Comparison of ENCODE assay signal across 8 mouse cellular contexts in the genomic region with DNA sequence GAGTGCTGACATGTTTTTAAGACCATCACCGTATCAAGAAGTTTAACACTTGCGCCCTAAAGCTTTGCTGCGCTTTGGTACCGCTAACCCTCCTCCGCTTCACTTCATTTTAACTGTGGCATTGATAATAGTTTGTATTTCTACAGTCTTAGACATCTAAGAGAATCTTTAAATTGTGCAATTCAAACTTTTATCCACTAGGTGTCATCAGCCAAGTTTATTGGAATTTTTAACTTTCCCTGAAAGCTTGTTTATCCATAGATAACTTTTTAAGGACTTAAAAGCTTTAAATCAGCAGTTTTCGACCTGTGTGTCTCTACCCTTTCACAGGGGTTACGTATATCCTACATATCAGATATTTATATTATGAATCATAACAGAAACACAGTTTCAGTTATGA. TPM values are rescaled to one million over a fixed set of nuclear protein-coding genes. Genes with fewer than 3 reads are reported as not detected.
DNase-seq lines count a peak whose midpoint lies in the region; ATAC-seq lines count a peak whose summit lies in the region.

No protein-coding gene starts in this region.

- no peak overlapping the region for H3K9ac ChIP-seq in hindbrain, embryonic 12.5 days
- H3K9ac ChIP-seq in forebrain, embryonic 15.5 days (replicated peaks) = no peak overlapping the region
- H3K9ac ChIP-seq in midbrain, embryonic 15.5 days = no peak overlapping the region

- no peaks in the 10 kb centered on the region for H3K9me3 ChIP-seq in hindbrain, embryonic 10.5 days
- H3K9me3 ChIP-seq in hindbrain, embryonic 12.5 days (replicated peaks) = no peaks in the 10 kb centered on the region
- no peaks in the 10 kb centered on the region for H3K9me3 ChIP-seq in forebrain, embryonic 15.5 days
- H3K9me3 ChIP-seq in midbrain, embryonic 15.5 days = no peaks in the 10 kb centered on the region

- H3K27ac ChIP-seq in hindbrain, embryonic 10.5 days = no peak overlapping the region
- no peak overlapping the region for H3K27ac ChIP-seq in hindbrain, embryonic 12.5 days
- H3K27ac ChIP-seq in forebrain, embryonic 15.5 days (replicated peaks) = no peak overlapping the region
- H3K27ac ChIP-seq in midbrain, embryonic 15.5 days = no peak overlapping the region

- ATAC-seq in hindbrain, embryonic 12.5 days (ENCODE audit: low FRiP score) = no peak
- ATAC-seq in forebrain, embryonic 15.5 days (replicated peaks) = no peak
- no peak for ATAC-seq in midbrain, embryonic 15.5 days (replicated peaks)
- ATAC-seq in erythroid progenitor cell, adult 5-6 weeks (replicated peaks; ENCODE audit: low FRiP score, poor library complexity, severe bottlenecking) = no peak

- no peak for DNase-seq in hindbrain, embryonic 10.5 days (ENCODE audit: low spot score)
- DNase-seq in MEL-GATA-1-ER (ENCODE audit: extremely low read depth, low read depth) = peak; percentile 58
- no peak for DNase-seq in adrenal gland, adult 8-10 months
- DNase-seq in T-cell, adult 2 months (ENCODE audit: low spot score) = no peak

- H3K4me1 ChIP-seq in hindbrain, embryonic 10.5 days (replicated peaks) = peaks cover 20% of the 10 kb centered on the region
- H3K4me1 ChIP-seq in hindbrain, embryonic 12.5 days = peaks cover 15% of the 10 kb centered on the region
- peaks cover 15% of the 10 kb centered on the region for H3K4me1 ChIP-seq in forebrain, embryonic 15.5 days
- H3K4me1 ChIP-seq in midbrain, embryonic 15.5 days = peaks cover 20% of the 10 kb centered on the region

- H3K27me3 ChIP-seq in hindbrain, embryonic 10.5 days (ENCODE audit: insufficient read depth, poor library complexity, severe bottlenecking) = no peaks in the 10 kb centered on the region
- H3K27me3 ChIP-seq in hindbrain, embryonic 12.5 days = no peaks in the 10 kb centered on the region
- no peaks in the 10 kb centered on the region for H3K27me3 ChIP-seq in forebrain, embryonic 15.5 days
- no peaks in the 10 kb centered on the region for H3K27me3 ChIP-seq in midbrain, embryonic 15.5 days (replicated peaks)

- H3K36me3 ChIP-seq in hindbrain, embryonic 10.5 days = peaks cover 17% of the 10 kb centered on the region
- H3K36me3 ChIP-seq in hindbrain, embryonic 12.5 days = peaks cover 8% of the 10 kb centered on the region
- peaks cover 11% of the 10 kb centered on the region for H3K36me3 ChIP-seq in forebrain, embryonic 15.5 days
- H3K36me3 ChIP-seq in midbrain, embryonic 15.5 days (replicated peaks) = peaks cover 3% of the 10 kb centered on the region

- peak overlapping the region; percentile 94 for H3K4me3 ChIP-seq in hindbrain, embryonic 10.5 days
- no peak overlapping the region for H3K4me3 ChIP-seq in hindbrain, embryonic 12.5 days
- 0 out of 2 replicates have a peak overlapping the region, but pooled peaks have one; percentile 13 for H3K4me3 ChIP-seq in forebrain, embryonic 15.5 days
- peak overlapping the region; percentile 71; the same call in 1 of the 2 replicates for H3K4me3 ChIP-seq in midbrain, embryonic 15.5 days

- no peak overlapping the region for H3K4me2 ChIP-seq in hindbrain, embryonic 12.5 days (replicated peaks)
- peak overlapping the region; percentile 12; the same call in 1 of the 2 replicates for H3K4me2 ChIP-seq in forebrain, embryonic 15.5 days (replicated peaks)
- peak overlapping the region; percentile 89; the same call in 1 of the 2 replicates for H3K4me2 ChIP-seq in midbrain, embryonic 15.5 days

- WGBS in hindbrain, embryonic 10.5 days = 75% methylated on average over 7 of the region's 7 CpGs
- WGBS in hindbrain, embryonic 12.5 days = 78% methylated on average over 7 of the region's 7 CpGs
- WGBS in forebrain, embryonic 15.5 days = 64% methylated on average over 7 of the region's 7 CpGs
- WGBS in midbrain, embryonic 15.5 days = 63% methylated on average over 7 of the region's 7 CpGs

RNA-seq across cellular contexts. Expression of a gene that starts 1.4 kb away (rescaled TPM):
- 21.7 and 24.9 TPM in 2 replicates for polyA plus RNA-seq in hindbrain, embryonic 10.5 days (2016; fragmentation: Nextera tagmentation; extraction: Ambion mirVana)
- 21.0 and 21.5 TPM in 2 replicates for polyA plus RNA-seq in hindbrain, embryonic 12.5 days (2016; fragmentation: Nextera tagmentation; extraction: Ambion mirVana)
- 32.0 and 32.6 TPM in 2 replicates for polyA plus RNA-seq in forebrain, embryonic 15.5 days (2015; fragmentation: Nextera tagmentation; extraction: Ambion mirVana)
- polyA plus RNA-seq in midbrain, embryonic 15.5 days (2015; fragmentation: Nextera tagmentation; extraction: Ambion mirVana) = 33.7 and 36.1 TPM in 2 replicates
- total RNA-seq in erythroid progenitor cell, adult 5-6 weeks (2015; ENCODE audit: low replicate concordance) = 2.9 and 4.3 TPM in 2 replicates
- 4.9 TPM in 1 of 2 replicates, not detected in the other for total RNA-seq in erythroid progenitor cell, adult 5-6 weeks (2017; ENCODE audit: low replicate concordance)
- 10 to 100 TPM in 3 of 4 experiments, 1 to 10 TPM in 1; 6.9 to 12.0 (median 11.3) TPM for total RNA-seq in adrenal gland, adult 8-10 months (2022)

RNA-seq across cellular contexts. Expression of a gene that starts 1.5 kb away (rescaled TPM):
- 83.1 and 86.2 TPM in 2 replicates for polyA plus RNA-seq in hindbrain, embryonic 10.5 days (2016; fragmentation: Nextera tagmentation; extraction: Ambion mirVana)
- polyA plus RNA-seq in hindbrain, embryonic 12.5 days (2016; fragmentation: Nextera tagmentation; extraction: Ambion mirVana) = 69.3 and 75.7 TPM in 2 replicates
- 72.6 and 77.0 TPM in 2 replicates for polyA plus RNA-seq in forebrain, embryonic 15.5 days (2015; fragmentation: Nextera tagmentation; extraction: Ambion mirVana)
- 65.8 and 66.0 TPM in 2 replicates for polyA plus RNA-seq in midbrain, embryonic 15.5 days (2015; fragmentation: Nextera tagmentation; extraction: Ambion mirVana)
- 8.3 and 12.6 TPM in 2 replicates for total RNA-seq in erythroid progenitor cell, adult 5-6 weeks (2015; ENCODE audit: low replicate concordance)
- 8.9 and 13.3 TPM in 2 replicates for total RNA-seq in erythroid progenitor cell, adult 5-6 weeks (2017; ENCODE audit: low replicate concordance)
- total RNA-seq in adrenal gland, adult 8-10 months (2022) = 10 to 100 TPM; 13.9 to 27.0 (median 20.9) TPM

RNA-seq across cellular contexts. Expression of a gene that starts 54.2 kb away (rescaled TPM):
- 1.1 and 1.5 TPM in 2 replicates for polyA plus RNA-seq in hindbrain, embryonic 10.5 days (2016; fragmentation: Nextera tagmentation; extraction: Ambion mirVana)
- polyA plus RNA-seq in hindbrain, embryonic 12.5 days (2016; fragmentation: Nextera tagmentation; extraction: Ambion mirVana) = 1.5 and 1.6 TPM in 2 replicates
- 1.5 and 1.7 TPM in 2 replicates for polyA plus RNA-seq in forebrain, embryonic 15.5 days (2015; fragmentation: Nextera tagmentation; extraction: Ambion mirVana)
- polyA plus RNA-seq in midbrain, embryonic 15.5 days (2015; fragmentation: Nextera tagmentation; extraction: Ambion mirVana) = 1.6 TPM in 2 replicates
- 0.72 TPM in 1 of 2 replicates, not detected in the other for total RNA-seq in erythroid progenitor cell, adult 5-6 weeks (2015; ENCODE audit: low replicate concordance)
- total RNA-seq in erythroid progenitor cell, adult 5-6 weeks (2017; ENCODE audit: low replicate concordance) = 1.1 TPM in 1 of 2 replicates, not detected in the other
- total RNA-seq in adrenal gland, adult 8-10 months (2022) = 1 to 10 TPM; 2.7 to 3.8 (median 3.2) TPM
